Mouse (Mus musculus): Measurements from ENCODE around the gene Zfp213. TPM values are rescaled to one million over a fixed set of nuclear protein-coding genes. Genes with fewer than 3 reads are reported as not detected.
"Not testable (repeated sequence)": the region's sequence is repeated elsewhere in the genome, so short reads cannot be mapped to it uniquely, and the experiment has no call there.

The Zfp213 gene
- polyA plus RNA-seq, 1 experiment: 4.2 TPM

DNA sequence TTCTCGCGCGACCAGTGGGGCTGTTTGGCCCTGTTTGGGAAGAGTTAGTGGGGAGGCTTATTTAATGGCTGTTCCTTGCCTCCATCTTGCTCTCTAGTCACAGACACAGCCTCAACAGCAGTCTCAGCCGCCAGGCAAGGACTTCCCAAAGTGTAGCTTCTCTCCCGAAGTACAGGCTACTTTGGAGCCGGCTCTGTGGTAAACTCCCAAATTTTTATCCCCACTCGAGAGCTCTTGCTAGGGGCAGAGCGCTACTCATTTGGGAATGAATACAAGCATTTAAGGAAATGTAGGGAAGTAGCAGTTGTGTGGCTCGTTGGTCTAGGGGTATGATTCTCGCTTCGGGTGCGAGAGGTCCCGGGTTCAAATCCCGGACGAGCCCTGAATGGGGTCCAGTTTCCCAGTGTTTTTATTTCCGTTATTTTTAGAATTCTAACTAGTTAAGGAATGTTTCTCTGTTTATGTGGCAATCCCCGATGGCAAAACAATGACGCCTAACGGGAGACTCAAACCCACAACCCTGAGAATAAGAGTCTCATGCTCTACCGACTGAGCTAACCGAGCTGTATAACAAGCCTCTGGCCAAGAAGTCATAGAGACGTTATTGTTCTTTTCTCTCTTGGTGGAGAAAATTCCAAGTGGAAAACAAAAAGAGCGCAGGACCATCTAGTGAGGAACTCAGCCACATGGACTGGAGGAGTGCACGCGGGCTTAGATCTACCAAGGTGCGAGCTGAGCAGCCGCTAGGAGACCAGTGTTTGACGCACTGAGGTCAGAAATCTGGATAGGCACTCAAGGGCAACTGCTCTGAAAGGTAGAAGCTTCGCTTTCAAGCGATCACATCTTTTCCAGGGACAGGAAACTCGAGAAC is 23.2 kb downstream of the Zfp213 start:
- Histone ChIP-seq H3K4me1 (ENCODE audit: control insufficient read depth, insufficient read depth, low read length) (peaks cover 6% of the 10 kb centered on the region), H3K36me3 (ENCODE audit: control insufficient read depth, insufficient read depth, low read length, poor library complexity, severe bottlenecking) (no peaks in the 10 kb centered on the region), H3K9ac (ENCODE audit: low read depth, poor library complexity, severe bottlenecking) (peak overlapping the region; percentile 23), H3K27me3 (ENCODE audit: control insufficient read depth, insufficient read depth, low read length, poor library complexity, severe bottlenecking) (no peaks in the 10 kb centered on the region), H3K9me3 (replicated peaks; ENCODE audit: control insufficient read depth, insufficient read depth, low read length, poor library complexity, severe bottlenecking) (no peaks in the 10 kb centered on the region), H3K27ac (ENCODE audit: insufficient read depth, low read length) (no peak overlapping the region), H3K4me3 (ENCODE audit: low read depth, low read length) (peak overlapping the region; percentile 62)
- TF ChIP-seq EP300 (IDR thresholded peaks at IDR 0.05; ENCODE audit: insufficient read depth, low read depth, low read length) (no peak), POLR2A (IDR thresholded peaks at IDR 0.05; ENCODE audit: insufficient read depth, low read length) (no peak), CTCF (IDR thresholded peaks at IDR 0.05; ENCODE audit: low read depth, low read length) (no peak)

DNA sequence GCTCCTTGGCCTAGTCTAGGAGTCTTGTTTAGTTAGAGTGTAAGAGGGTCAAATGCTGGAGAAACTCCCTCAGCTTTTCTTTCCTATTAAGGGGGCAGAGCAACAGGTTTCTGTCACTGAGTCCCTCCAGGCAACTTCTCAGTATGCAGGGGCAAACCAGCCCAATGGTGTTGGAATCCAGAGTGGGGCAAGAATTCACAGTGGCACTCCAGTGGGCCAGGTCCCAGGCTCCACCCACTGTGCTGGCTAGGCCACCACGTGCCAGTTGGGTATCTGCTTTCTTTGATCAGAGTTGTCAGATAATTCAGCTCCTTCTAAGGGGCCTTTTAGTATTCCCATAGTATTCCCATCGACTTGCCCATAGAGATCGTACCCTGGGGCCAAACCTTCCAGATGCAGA is 23.9 kb downstream of the Zfp213 start:
- Histone ChIP-seq H3K4me3 (ENCODE audit: low read depth, low read length) (peak overlapping the region; percentile 62), H3K9me3 (replicated peaks; ENCODE audit: control insufficient read depth, insufficient read depth, low read length, poor library complexity, severe bottlenecking) (no peaks in the 10 kb centered on the region), H3K36me3 (ENCODE audit: control insufficient read depth, insufficient read depth, low read length, poor library complexity, severe bottlenecking) (no peaks in the 10 kb centered on the region), H3K4me1 (ENCODE audit: control insufficient read depth, insufficient read depth, low read length) (peaks cover 6% of the 10 kb centered on the region), H3K27ac (ENCODE audit: insufficient read depth, low read length) (no peak overlapping the region), H3K9ac (ENCODE audit: low read depth, poor library complexity, severe bottlenecking) (peak overlapping the region; percentile 23), H3K27me3 (ENCODE audit: control insufficient read depth, insufficient read depth, low read length, poor library complexity, severe bottlenecking) (no peaks in the 10 kb centered on the region)
- TF ChIP-seq EP300 (IDR thresholded peaks at IDR 0.05; ENCODE audit: insufficient read depth, low read depth, low read length) (no peak), CTCF (IDR thresholded peaks at IDR 0.05; ENCODE audit: low read depth, low read length) (no peak)

DNA sequence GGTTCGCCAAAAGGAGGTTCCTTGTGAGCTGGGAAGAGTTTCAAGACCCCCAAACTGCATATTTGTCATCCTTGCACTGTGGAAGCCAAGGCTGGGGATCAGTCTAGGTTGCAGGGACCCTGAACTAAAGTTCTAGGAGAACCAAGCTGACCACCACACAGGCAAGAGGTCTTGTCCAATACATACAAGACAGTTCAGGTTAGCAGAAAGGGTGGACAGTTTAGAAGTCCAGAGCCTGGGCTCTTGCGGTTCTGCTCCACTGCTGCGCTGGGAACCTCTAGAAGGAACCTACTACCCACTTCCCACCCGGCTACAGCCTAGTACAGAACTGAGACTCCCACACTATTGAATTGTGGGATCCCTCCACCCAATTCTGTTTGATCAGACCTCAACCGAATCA is 24.4 kb downstream of the Zfp213 start:
- H3K27me3 ChIP-seq (ENCODE audit: control insufficient read depth, insufficient read depth, low read length, poor library complexity, severe bottlenecking): no peaks in the 10 kb centered on the region
- H3K4me1 ChIP-seq (ENCODE audit: control insufficient read depth, insufficient read depth, low read length): peaks cover 6% of the 10 kb centered on the region
- H3K9me3 ChIP-seq (replicated peaks; ENCODE audit: control insufficient read depth, insufficient read depth, low read length, poor library complexity, severe bottlenecking): no peaks in the 10 kb centered on the region
- no peak overlapping the region for H3K9ac ChIP-seq (ENCODE audit: low read depth, poor library complexity, severe bottlenecking)
- no peaks in the 10 kb centered on the region for H3K36me3 ChIP-seq (ENCODE audit: control insufficient read depth, insufficient read depth, low read length, poor library complexity, severe bottlenecking)
- no peak overlapping the region for H3K4me3 ChIP-seq (ENCODE audit: low read depth, low read length)
- TF ChIP-seq POLR2A (IDR thresholded peaks at IDR 0.05; ENCODE audit: insufficient read depth, low read length): no peak
- no peak for TF ChIP-seq EP300 (IDR thresholded peaks at IDR 0.05; ENCODE audit: insufficient read depth, low read depth, low read length)
- no peak for TF ChIP-seq CTCF (IDR thresholded peaks at IDR 0.05; ENCODE audit: low read depth, low read length)
- no peak overlapping the region for H3K27ac ChIP-seq (ENCODE audit: insufficient read depth, low read length)

DNA sequence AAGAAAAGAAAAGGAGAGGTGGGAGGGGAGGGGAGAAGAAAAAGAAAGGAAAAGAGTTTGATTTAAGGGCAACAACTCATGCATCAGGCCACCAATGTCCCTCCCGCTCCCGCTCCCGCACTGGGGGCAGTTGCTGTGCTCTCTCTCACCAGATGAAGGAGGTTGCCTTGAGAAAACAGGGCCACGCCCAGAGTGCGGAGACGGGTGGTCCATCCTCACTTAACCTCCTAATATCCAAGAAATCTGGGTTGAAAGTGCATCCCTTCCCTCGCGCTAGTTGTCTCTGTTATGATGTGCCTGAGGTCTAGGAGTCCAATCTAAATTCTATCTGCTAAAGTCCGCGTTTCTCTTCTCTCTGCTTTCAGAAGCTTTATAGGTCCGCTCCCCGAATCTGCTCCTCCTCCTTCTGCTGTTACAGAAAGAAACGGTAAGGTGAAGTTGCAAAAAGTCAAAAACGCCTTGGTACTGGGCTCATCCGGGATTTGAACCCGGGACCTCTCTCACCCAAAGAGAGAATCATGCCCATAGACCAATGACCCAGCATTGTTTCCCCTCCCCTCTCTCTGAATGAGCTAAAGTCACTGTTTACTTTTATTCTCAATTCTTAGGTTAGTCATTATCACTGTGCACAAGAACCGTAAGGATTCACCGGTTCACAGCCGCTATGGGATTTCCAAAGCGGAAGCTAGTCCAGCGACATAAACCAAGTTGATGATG is 25.6 kb downstream of the Zfp213 start:
- H3K27ac ChIP-seq (ENCODE audit: insufficient read depth, low read length): no peak overlapping the region
- peak overlapping the region; percentile 58 for H3K4me3 ChIP-seq (ENCODE audit: low read depth, low read length)
- H3K9ac ChIP-seq (ENCODE audit: low read depth, poor library complexity, severe bottlenecking): peak overlapping the region; percentile 44
- no peaks in the 10 kb centered on the region for H3K9me3 ChIP-seq (replicated peaks; ENCODE audit: control insufficient read depth, insufficient read depth, low read length, poor library complexity, severe bottlenecking)
- H3K36me3 ChIP-seq (ENCODE audit: control insufficient read depth, insufficient read depth, low read length, poor library complexity, severe bottlenecking): no peaks in the 10 kb centered on the region
- H3K27me3 ChIP-seq (ENCODE audit: control insufficient read depth, insufficient read depth, low read length, poor library complexity, severe bottlenecking): no peaks in the 10 kb centered on the region
- TF ChIP-seq CTCF (IDR thresholded peaks at IDR 0.05; ENCODE audit: low read depth, low read length) (no peak), POLR2A (IDR thresholded peaks at IDR 0.05; ENCODE audit: insufficient read depth, low read length) (no peak), EP300 (IDR thresholded peaks at IDR 0.05; ENCODE audit: insufficient read depth, low read depth, low read length) (no peak)
- peaks cover 5% of the 10 kb centered on the region for H3K4me1 ChIP-seq (ENCODE audit: control insufficient read depth, insufficient read depth, low read length)

DNA sequence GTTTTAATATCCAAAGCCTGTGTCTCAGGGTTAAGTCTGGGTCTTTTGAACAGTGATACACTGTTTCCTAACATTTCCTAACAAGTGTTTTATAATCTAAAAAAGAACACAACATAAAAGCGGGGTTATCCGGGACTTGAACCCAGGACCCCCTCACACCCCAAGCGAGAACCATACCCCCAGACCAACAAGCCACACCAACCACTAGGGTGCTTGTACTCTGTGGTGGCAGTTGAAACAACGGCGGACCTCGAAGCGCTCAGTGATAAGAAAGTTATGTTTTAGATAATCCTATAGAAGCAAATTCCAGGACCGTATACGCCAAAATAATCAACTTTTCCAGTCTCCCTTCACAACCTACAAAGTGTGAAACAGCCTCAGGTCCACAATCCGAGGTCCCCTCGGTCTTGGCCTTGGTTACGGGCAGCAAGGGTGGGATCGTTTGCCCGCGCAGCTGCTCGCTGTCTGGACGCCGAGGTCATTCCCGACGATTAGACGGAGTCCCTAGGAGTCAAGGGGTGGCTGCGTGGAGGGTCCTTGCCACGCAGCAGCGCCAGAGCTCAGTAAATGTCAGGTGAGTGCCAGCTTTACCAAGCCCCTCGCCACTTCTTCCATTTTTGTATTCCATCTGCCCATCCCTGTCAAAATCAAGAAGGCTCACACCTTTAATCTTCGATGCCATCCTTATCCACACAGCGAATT is 26.3 kb downstream of the Zfp213 start:
- Histone ChIP-seq H3K9me3 (replicated peaks; ENCODE audit: control insufficient read depth, insufficient read depth, low read length, poor library complexity, severe bottlenecking) (no peaks in the 10 kb centered on the region), H3K27me3 (ENCODE audit: control insufficient read depth, insufficient read depth, low read length, poor library complexity, severe bottlenecking) (no peaks in the 10 kb centered on the region), H3K9ac (ENCODE audit: low read depth, poor library complexity, severe bottlenecking) (peak overlapping the region; percentile 44), H3K27ac (ENCODE audit: insufficient read depth, low read length) (no peak overlapping the region), H3K4me3 (ENCODE audit: low read depth, low read length) (peak overlapping the region; percentile 58), H3K4me1 (ENCODE audit: control insufficient read depth, insufficient read depth, low read length) (peaks cover 4% of the 10 kb centered on the region), H3K36me3 (ENCODE audit: control insufficient read depth, insufficient read depth, low read length, poor library complexity, severe bottlenecking) (no peaks in the 10 kb centered on the region)
- TF ChIP-seq POLR2A (IDR thresholded peaks at IDR 0.05; ENCODE audit: insufficient read depth, low read length) (no peak), CTCF (IDR thresholded peaks at IDR 0.05; ENCODE audit: low read depth, low read length) (no peak), EP300 (IDR thresholded peaks at IDR 0.05; ENCODE audit: insufficient read depth, low read depth, low read length) (no peak)

DNA sequence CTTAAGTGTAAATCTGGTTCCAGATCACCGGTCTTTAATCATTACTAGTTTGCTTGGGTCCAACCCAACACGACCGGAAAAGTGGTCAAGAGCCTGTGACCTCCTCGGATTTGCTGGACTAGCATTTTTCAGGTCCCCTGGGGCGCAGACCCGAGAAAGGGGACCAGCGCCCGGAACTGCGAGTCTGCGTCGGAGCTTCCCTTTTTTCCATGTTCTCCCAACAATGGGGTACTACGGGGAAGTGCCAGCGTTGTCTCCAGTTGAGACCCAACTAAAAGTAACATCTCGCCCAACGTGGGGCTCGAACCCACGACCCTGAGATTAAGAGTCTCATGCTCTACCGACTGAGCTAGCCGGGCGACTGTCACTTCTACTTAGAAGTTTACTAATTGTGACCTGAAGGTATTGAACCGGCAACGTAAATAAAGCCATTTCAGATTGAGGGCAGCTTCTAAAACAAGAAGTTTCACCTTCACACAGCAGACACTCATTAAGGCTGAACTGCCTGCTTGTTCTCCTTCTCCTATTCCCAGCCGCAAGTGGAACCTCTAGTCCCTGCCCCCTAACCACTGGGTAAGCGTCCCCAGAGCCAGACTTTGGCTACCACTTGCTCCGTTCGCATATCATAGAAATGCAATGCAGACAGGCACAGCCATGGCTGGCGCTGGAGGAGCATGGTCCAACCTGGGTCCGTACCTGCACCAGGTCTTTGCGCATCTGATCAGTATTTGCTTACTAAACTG is 28.8 kb downstream of the Zfp213 start:
- not testable (repeated sequence) for H3K36me3 ChIP-seq (ENCODE audit: control insufficient read depth, insufficient read depth, low read length, poor library complexity, severe bottlenecking); H3K27ac ChIP-seq (ENCODE audit: insufficient read depth, low read length); H3K4me1 ChIP-seq (ENCODE audit: control insufficient read depth, insufficient read depth, low read length); H3K27me3 ChIP-seq (ENCODE audit: control insufficient read depth, insufficient read depth, low read length, poor library complexity, severe bottlenecking); H3K9me3 ChIP-seq (replicated peaks; ENCODE audit: control insufficient read depth, insufficient read depth, low read length, poor library complexity, severe bottlenecking)
- 0 out of 2 replicates have a peak overlapping the region, but pooled peaks have one; percentile 18 for H3K9ac ChIP-seq (ENCODE audit: low read depth, poor library complexity, severe bottlenecking)
- peak overlapping the region; percentile 62 for H3K4me3 ChIP-seq (ENCODE audit: low read depth, low read length)

DNA sequence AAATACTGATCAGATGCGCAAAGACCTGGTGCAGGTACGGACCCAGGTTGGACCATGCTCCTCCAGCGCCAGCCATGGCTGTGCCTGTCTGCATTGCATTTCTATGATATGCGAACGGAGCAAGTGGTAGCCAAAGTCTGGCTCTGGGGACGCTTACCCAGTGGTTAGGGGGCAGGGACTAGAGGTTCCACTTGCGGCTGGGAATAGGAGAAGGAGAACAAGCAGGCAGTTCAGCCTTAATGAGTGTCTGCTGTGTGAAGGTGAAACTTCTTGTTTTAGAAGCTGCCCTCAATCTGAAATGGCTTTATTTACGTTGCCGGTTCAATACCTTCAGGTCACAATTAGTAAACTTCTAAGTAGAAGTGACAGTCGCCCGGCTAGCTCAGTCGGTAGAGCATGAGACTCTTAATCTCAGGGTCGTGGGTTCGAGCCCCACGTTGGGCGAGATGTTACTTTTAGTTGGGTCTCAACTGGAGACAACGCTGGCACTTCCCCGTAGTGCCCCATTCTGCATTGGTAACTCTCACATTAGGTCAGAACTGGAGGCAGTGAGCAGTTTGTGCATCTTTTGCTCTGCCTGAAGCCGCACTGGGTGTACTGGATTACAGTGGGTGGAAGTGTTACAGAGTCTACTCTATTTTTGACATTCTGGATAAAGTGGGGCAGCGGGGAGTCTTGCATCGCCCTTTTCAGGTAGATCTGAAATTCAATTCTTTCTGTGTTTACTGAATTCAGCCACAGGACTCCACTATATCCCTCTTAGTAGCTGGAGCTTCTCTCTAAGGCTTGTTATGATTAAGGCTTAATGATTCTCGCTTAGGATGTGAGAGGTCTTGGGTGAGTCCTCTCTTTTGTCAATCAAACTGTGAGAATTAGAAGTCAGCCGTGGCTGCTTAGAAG is 30.2 kb downstream of the Zfp213 start:
- H3K9me3 ChIP-seq (replicated peaks; ENCODE audit: control insufficient read depth, insufficient read depth, low read length, poor library complexity, severe bottlenecking); H3K36me3 ChIP-seq (ENCODE audit: control insufficient read depth, insufficient read depth, low read length, poor library complexity, severe bottlenecking); H3K27ac ChIP-seq (ENCODE audit: insufficient read depth, low read length); H3K27me3 ChIP-seq (ENCODE audit: control insufficient read depth, insufficient read depth, low read length, poor library complexity, severe bottlenecking); H3K4me1 ChIP-seq (ENCODE audit: control insufficient read depth, insufficient read depth, low read length): not testable (repeated sequence)
- Histone ChIP-seq H3K9ac (ENCODE audit: low read depth, poor library complexity, severe bottlenecking) (0 out of 2 replicates have a peak overlapping the region, but pooled peaks have one; percentile 18), H3K4me3 (ENCODE audit: low read depth, low read length) (peak overlapping the region; percentile 41)
